Mouse (Mus musculus): ENCODE data around the gene Pgghg. TPM values are rescaled to one million over a fixed set of nuclear protein-coding genes. Genes with fewer than 3 reads are reported as not detected.
"Not testable (repeated sequence)": the region's sequence is repeated elsewhere in the genome, so short reads cannot be mapped to it uniquely, and the experiment has no call there.

Pgghg gene
- polyA plus RNA-seq, 1 experiment, result 68.6 TPM

DNA sequence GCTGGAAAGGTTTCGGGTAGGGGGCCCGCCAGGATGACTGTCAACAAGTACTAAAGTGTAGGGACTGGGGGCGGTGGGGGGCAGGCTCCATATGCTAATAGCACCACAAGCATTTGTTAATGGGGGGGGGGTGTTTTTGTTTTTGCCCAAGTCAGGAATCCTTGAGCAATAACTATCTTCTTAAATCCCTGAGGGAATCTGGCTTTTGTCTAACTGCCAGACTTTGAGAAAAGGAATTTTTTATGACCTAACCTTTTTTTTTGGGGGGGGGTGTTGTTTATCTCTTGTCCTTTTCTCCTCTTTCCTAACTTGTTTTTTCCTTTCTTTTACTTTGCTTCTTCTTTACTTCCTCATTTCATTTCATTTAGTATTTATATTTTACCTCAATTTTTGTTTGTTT, 34.3 kb downstream of the Pgghg start:
- H3K4me3 ChIP-seq (ENCODE audit: control insufficient read depth, insufficient read depth, low read length), result no peak overlapping the region
- DNase-seq, result no peak
- H3K36me3 ChIP-seq (ENCODE audit: control insufficient read depth, insufficient read depth, low read length), result no peaks in the 10 kb centered on the region
- no peak for TF ChIP-seq CTCF (IDR thresholded peaks at IDR 0.05; ENCODE audit: borderline replicate concordance, control insufficient read depth, extremely low read depth, insufficient read depth, low read length, poor library complexity)
- no peak for TF ChIP-seq POLR2A (IDR thresholded peaks at IDR 0.05; ENCODE audit: control insufficient read depth, extremely low read depth, insufficient read depth, low read length, poor library complexity)
- H3K27me3 ChIP-seq (ENCODE audit: control insufficient read depth, insufficient read depth, low read length), result no peaks in the 10 kb centered on the region
- H3K4me1 ChIP-seq (replicated peaks; ENCODE audit: control insufficient read depth, insufficient read depth, low read length), result no peaks in the 10 kb centered on the region
- H3K27ac ChIP-seq (ENCODE audit: control insufficient read depth, insufficient read depth, low read length), result no peak overlapping the region
- WGBS, result 91% methylated on average over 3 of the region's 3 CpGs

DNA sequence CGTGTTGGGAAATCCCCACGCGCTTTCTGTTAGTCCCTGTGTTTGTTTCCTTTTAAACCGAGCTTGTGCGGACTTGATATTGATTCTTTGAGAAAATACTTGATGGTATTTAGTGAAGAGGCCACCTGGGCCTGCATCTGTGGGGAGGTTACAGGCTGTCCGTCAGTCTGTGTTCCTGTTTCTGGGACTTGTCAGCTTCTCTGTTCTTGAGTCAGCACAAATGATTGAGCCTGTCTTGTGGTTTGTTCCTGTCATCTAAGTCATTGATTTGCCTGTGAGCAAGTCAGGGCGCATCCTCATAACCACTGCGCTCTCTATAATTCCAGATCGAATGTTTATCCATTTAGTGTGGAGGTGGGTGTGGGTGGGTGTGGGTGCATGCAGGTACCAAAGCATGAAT, 35.5 kb downstream of the Pgghg start:
- not testable (repeated sequence) for DNase-seq; H3K4me3 ChIP-seq (ENCODE audit: control insufficient read depth, insufficient read depth, low read length); H3K4me1 ChIP-seq (replicated peaks; ENCODE audit: control insufficient read depth, insufficient read depth, low read length); H3K36me3 ChIP-seq (ENCODE audit: control insufficient read depth, insufficient read depth, low read length); H3K27me3 ChIP-seq (ENCODE audit: control insufficient read depth, insufficient read depth, low read length); H3K27ac ChIP-seq (ENCODE audit: control insufficient read depth, insufficient read depth, low read length)
- WGBS, result 62% methylated on average over 9 of the region's 9 CpGs

DNA sequence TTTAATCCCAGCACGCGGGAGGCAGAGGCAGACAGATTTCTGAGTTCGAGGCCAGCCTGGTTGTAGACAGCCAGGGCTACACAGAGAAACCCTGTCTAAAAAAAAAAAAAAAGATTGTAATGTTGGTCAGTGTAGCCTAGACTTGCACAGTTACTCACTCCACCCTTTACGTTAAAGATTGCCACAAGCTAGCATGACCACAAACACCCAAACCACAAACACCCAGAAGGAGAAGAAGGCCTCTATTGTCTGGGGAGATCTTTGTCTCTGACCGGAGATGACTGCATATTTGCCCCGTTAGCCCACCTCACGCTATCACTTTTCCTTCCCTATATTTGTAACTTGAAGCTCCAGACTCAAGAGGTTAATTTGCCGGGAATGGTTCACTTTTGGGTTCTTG, 40.5 kb downstream of the Pgghg start:
- DNase-seq, result no peak
- TF ChIP-seq POLR2A (IDR thresholded peaks at IDR 0.05; ENCODE audit: control insufficient read depth, extremely low read depth, insufficient read depth, low read length, poor library complexity) (no peak), CTCF (IDR thresholded peaks at IDR 0.05; ENCODE audit: borderline replicate concordance, control insufficient read depth, extremely low read depth, insufficient read depth, low read length, poor library complexity) (no peak)
- Histone ChIP-seq H3K4me1 (replicated peaks; ENCODE audit: control insufficient read depth, insufficient read depth, low read length) (no peaks in the 10 kb centered on the region), H3K27me3 (ENCODE audit: control insufficient read depth, insufficient read depth, low read length) (no peaks in the 10 kb centered on the region), H3K27ac (ENCODE audit: control insufficient read depth, insufficient read depth, low read length) (no peak overlapping the region), H3K4me3 (ENCODE audit: control insufficient read depth, insufficient read depth, low read length) (no peak overlapping the region), H3K36me3 (ENCODE audit: control insufficient read depth, insufficient read depth, low read length) (no peaks in the 10 kb centered on the region)
- 29% methylated on average over 8 of the region's 8 CpGs for WGBS

DNA sequence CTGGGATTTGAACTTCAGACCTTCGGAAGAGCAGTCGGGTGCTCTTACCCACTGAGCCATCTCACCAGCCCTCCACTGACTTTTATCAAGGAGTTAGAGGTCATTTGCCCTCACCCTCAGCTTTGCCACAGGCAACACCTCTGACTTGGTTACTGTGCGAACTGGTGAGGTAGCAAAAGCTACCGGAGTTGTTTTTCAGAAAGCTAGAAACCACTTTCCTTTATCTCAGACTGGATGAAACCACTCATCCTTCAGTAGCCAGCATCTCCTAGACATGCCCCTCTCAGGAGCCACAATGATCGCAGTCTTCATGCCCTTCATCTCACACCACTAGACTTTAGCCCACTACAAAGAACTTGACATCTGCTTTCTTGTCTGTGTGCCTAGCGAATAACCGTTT, 41.8 kb downstream of the Pgghg start:
- WGBS, result 20% methylated on average over 7 of the region's 7 CpGs
- no peak for TF ChIP-seq CTCF (IDR thresholded peaks at IDR 0.05; ENCODE audit: borderline replicate concordance, control insufficient read depth, extremely low read depth, insufficient read depth, low read length, poor library complexity)
- no peak for TF ChIP-seq POLR2A (IDR thresholded peaks at IDR 0.05; ENCODE audit: control insufficient read depth, extremely low read depth, insufficient read depth, low read length, poor library complexity)
- Histone ChIP-seq H3K4me3 (ENCODE audit: control insufficient read depth, insufficient read depth, low read length) (no peak overlapping the region), H3K36me3 (ENCODE audit: control insufficient read depth, insufficient read depth, low read length) (no peaks in the 10 kb centered on the region), H3K4me1 (replicated peaks; ENCODE audit: control insufficient read depth, insufficient read depth, low read length) (no peaks in the 10 kb centered on the region), H3K27me3 (ENCODE audit: control insufficient read depth, insufficient read depth, low read length) (no peaks in the 10 kb centered on the region), H3K27ac (ENCODE audit: control insufficient read depth, insufficient read depth, low read length) (no peak overlapping the region)
- no peak for DNase-seq

DNA sequence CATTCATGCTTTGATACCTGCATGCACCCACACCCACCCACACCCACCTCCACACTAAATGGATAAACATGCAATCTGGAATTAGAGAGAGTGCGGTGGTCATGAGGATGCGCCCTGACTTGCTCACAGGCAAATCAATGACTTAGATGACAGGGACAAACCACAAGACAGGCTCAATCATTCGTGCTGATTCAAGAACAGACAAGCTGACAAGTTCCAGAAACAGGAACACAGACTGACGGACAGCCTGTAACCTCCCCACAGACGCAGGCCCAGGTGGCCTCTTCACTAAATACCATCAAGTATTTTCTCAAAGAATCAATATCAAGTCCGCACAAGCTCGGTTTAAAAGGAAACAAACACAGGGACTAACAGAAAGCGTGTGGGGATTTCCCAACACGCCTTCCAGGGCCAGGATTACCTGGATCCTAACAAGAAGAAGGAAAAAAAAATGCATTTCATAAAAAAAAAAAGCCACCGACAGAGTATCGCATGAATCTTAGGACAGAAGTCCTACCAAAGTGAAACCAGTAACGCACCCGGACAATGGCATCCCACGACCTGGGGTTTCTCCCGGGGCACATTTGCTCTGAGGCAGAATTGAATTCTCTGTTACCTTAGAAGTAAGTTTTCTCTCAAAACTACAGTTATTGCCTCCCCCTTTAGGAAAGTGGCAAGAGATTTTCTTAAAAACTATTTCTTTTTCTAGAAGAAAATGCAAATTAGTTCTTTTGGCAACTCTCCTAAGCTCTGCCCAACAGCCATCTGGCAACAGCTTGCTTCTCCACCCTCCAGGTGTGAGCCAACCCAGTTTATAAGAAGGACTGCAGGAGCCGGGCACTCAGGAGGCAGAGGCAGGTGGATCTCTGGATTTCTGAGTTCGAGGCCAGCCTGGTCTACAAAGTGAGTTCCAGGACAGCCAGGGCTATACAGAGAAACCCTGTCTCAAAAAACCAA, 46.3 kb downstream of the Pgghg start:
- Histone ChIP-seq H3K27me3 (ENCODE audit: control insufficient read depth, insufficient read depth, low read length) (no peaks in the 10 kb centered on the region), H3K27ac (ENCODE audit: control insufficient read depth, insufficient read depth, low read length) (no peak overlapping the region), H3K4me1 (replicated peaks; ENCODE audit: control insufficient read depth, insufficient read depth, low read length) (peaks cover 10% of the 10 kb centered on the region), H3K4me3 (ENCODE audit: control insufficient read depth, insufficient read depth, low read length) (no peak overlapping the region), H3K36me3 (ENCODE audit: control insufficient read depth, insufficient read depth, low read length) (no peaks in the 10 kb centered on the region)
- no peak for TF ChIP-seq POLR2A (IDR thresholded peaks at IDR 0.05; ENCODE audit: control insufficient read depth, extremely low read depth, insufficient read depth, low read length, poor library complexity)
- TF ChIP-seq CTCF (IDR thresholded peaks at IDR 0.05; ENCODE audit: borderline replicate concordance, control insufficient read depth, extremely low read depth, insufficient read depth, low read length, poor library complexity), result no peak
- WGBS, result 33% methylated on average over 17 of the region's 17 CpGs
- no peak for DNase-seq

DNA sequence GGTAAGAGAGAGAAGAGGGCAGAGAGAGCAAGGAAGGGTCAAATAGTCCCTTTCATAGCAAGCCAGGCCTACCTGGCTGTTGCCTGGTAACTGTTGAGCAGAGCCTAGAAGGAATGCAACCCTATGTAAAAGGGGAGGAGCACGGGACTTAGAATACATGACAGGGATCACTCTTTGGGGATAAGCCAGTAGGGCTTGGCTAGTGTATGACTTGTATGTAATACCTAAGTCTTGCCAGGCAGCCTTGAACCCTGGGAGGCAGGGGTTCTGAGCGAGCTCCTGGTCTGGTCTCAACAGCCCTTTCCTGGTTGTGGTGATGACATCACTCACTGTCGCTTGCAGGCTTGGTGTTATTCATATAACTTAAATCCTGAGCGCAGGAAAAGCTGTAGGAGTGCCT, 47.8 kb downstream of the Pgghg start:
- TF ChIP-seq POLR2A (IDR thresholded peaks at IDR 0.05; ENCODE audit: control insufficient read depth, extremely low read depth, insufficient read depth, low read length, poor library complexity) (no peak), CTCF (IDR thresholded peaks at IDR 0.05; ENCODE audit: borderline replicate concordance, control insufficient read depth, extremely low read depth, insufficient read depth, low read length, poor library complexity) (no peak)
- no peaks in the 10 kb centered on the region for H3K36me3 ChIP-seq (ENCODE audit: control insufficient read depth, insufficient read depth, low read length)
- peaks cover 10% of the 10 kb centered on the region for H3K4me1 ChIP-seq (replicated peaks; ENCODE audit: control insufficient read depth, insufficient read depth, low read length)
- no peak overlapping the region for H3K27ac ChIP-seq (ENCODE audit: control insufficient read depth, insufficient read depth, low read length)
- H3K4me3 ChIP-seq (ENCODE audit: control insufficient read depth, insufficient read depth, low read length), result no peak overlapping the region
- WGBS, result 90% methylated on average over 4 of the region's 4 CpGs
- H3K27me3 ChIP-seq (ENCODE audit: control insufficient read depth, insufficient read depth, low read length), result no peaks in the 10 kb centered on the region
- DNase-seq, result no peak

DNA sequence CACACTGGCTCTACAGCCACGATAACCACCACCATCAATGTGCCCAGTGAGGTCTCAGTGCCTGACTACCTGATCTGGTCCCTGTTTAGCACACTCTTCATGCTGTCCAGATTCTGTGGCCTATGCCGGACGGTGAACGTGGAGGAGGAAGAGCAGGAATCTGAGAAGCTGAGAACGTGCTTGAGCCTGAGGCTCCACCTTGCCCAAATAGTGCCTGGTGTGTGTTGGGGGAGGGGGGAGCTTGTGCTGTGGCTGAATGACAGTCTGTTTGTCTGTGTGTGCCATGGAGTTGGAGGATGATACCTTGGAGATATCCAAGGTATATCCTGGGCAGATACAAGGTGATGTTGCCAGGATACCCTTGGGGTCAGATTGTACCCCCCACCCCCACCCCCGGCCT, 49.0 kb downstream of the Pgghg start:
- no peak for TF ChIP-seq POLR2A (IDR thresholded peaks at IDR 0.05; ENCODE audit: control insufficient read depth, extremely low read depth, insufficient read depth, low read length, poor library complexity)
- Histone ChIP-seq H3K4me3 (ENCODE audit: control insufficient read depth, insufficient read depth, low read length) (no peak overlapping the region), H3K36me3 (ENCODE audit: control insufficient read depth, insufficient read depth, low read length) (no peaks in the 10 kb centered on the region), H3K27ac (ENCODE audit: control insufficient read depth, insufficient read depth, low read length) (no peak overlapping the region), H3K4me1 (replicated peaks; ENCODE audit: control insufficient read depth, insufficient read depth, low read length) (peaks cover 10% of the 10 kb centered on the region), H3K27me3 (ENCODE audit: control insufficient read depth, insufficient read depth, low read length) (no peaks in the 10 kb centered on the region)
- no peak for DNase-seq
- 31% methylated on average over 6 of the region's 6 CpGs for WGBS
